Mouse (Mus musculus) T-cell, adult 2 months (primary cell): Measurements from ENCODE around the gene Ptprk.

Experiments used
- DNase-seq: peaks from one replicate; pipeline ENCODE4 v3.0.0; 2022; ENCODE audit warnings: low spot score

The Ptprk gene

GRCm38 (mm10) chr10:28552068-28552467, 477.4 kb downstream of the Ptprk start:
- no peak for DNase-seq

- DNase-seq: no peak
Observed at GRCm38 (mm10) chr10:28564110-28564674, 489.6 kb downstream of the Ptprk start.

- DNase-seq: no peak
Observed at GRCm38 (mm10) chr10:28566378-28566777, 491.8 kb downstream of the Ptprk start.

- no peak for DNase-seq
Observed at GRCm38 (mm10) chr10:28566828-28567227, 492.2 kb downstream of the Ptprk start.

- DNase-seq: peak; percentile 63
Observed at GRCm38 (mm10) chr10:28567441-28567840, 492.8 kb downstream of the Ptprk start.

- peak; percentile 16 for DNase-seq
Observed at GRCm38 (mm10) chr10:28568047-28568446, 493.4 kb downstream of the Ptprk start.

GRCm38 (mm10) chr10:28579596-28579995, 505.0 kb downstream of the Ptprk start:
- no peak for DNase-seq

GRCm38 (mm10) chr10:28586565-28587138, 512.0 kb downstream of the Ptprk start:
- DNase-seq: no peak

- no peak for DNase-seq
Observed at GRCm38 (mm10) chr10:28588401-28588800, 513.8 kb downstream of the Ptprk start.

- DNase-seq: no peak
Observed at GRCm38 (mm10) chr10:28590822-28591221, 516.2 kb downstream of the Ptprk start.

GRCm38 (mm10) chr10:28593566-28594292, 519.1 kb downstream of the Ptprk start:
- peak; percentile 79 for DNase-seq

GRCm38 (mm10) chr10:28596897-28597296, 522.3 kb downstream of the Ptprk start:
- DNase-seq: peak; percentile 49

GRCm38 (mm10) chr10:28609136-28609535, 534.5 kb downstream of the Ptprk start:
- DNase-seq: no peak

GRCm38 (mm10) chr10:28614396-28614795, 539.8 kb downstream of the Ptprk start:
- DNase-seq: no peak

- DNase-seq: no peak
Observed at GRCm38 (mm10) chr10:28617203-28617602, 542.6 kb downstream of the Ptprk start.

GRCm38 (mm10) chr10:28618002-28618401, 543.4 kb downstream of the Ptprk start:
- DNase-seq: no peak

GRCm38 (mm10) chr10:28619415-28619814, 544.8 kb downstream of the Ptprk start:
- peak; percentile 38 for DNase-seq

GRCm38 (mm10) chr10:28636096-28636495, 561.5 kb downstream of the Ptprk start:
- no peak for DNase-seq

GRCm38 (mm10) chr10:28641887-28642286, 567.3 kb downstream of the Ptprk start:
- no peak for DNase-seq
